Mouse (Mus musculus): Measurements from ENCODE around the gene Tmprss9. TPM values are rescaled to one million over a fixed set of nuclear protein-coding genes. Genes with fewer than 3 reads are reported as not detected.
"Not testable (repeated sequence)": the region's sequence is repeated elsewhere in the genome, so short reads cannot be mapped to it uniquely, and the experiment has no call there.

The Tmprss9 gene
- under 1 TPM in 1 of 2 experiments, not detected in 1; 0.06 TPM for total RNA-seq (2021)
- long read RNA-seq, experiment 1, result 0 reads
- long read RNA-seq, experiment 2, partial matches to known transcripts, result 0 of 1 reads
- long read RNA-seq, experiment 2, other reads (novel, unspliced or antisense), result 1 of 1 reads

DNA sequence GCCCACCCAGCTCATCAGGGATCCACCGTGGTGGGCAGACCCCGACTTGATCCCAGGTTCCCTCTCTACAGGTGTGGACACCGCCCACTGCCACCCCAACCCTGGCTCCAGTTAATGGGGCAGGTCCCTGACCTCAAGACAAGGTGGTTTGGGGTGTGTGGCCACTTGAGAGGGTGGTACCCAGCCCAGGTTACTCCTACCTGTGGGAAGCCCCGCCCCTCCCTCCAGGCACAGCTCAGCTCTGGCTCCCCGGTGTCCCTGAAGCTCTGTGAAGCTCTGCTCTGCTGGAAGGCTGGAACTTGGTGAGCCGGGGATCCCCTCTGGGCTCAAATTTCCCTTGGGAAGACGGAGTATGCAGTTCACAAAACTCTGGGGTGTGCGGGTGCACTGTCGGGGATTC lies at the start of gene Tmprss9:
Gene Tmprss9, plus strand, starts transcription at position 268 of the 400 bp plus-strand sequence.
- DNase-seq, result no peak
- intact Hi-C loops (cut with DNase I; ENCODE audit: low total_unique reads), result no loop called here

DNA sequence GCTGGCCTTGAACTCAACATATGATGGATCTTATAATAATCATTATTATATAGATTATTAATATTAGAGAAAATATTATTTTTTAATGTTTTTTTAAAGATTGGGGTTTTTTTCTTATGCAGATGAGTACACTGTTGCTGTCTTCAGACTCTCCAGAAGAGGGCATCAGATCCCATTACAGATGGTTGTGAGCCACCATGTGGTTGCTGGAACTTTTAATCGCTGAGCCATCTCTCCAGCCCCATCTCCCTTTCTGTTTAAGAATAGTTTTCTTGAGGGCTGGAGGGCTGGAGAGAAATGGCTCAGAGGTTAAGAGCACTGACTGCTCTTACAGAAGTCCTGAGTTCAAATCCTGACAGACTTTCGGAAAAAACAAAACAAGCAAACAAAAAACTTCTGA lies 49.7 kb upstream of the Tmprss9 start:
- intact Hi-C loops (cut with DNase I; ENCODE audit: low total_unique reads), result loop anchor here (2.0 kb wide), 1 partner anchor 55 kb away; no protein-coding TSS in a partner anchor
- DNase-seq, result no peak

DNA sequence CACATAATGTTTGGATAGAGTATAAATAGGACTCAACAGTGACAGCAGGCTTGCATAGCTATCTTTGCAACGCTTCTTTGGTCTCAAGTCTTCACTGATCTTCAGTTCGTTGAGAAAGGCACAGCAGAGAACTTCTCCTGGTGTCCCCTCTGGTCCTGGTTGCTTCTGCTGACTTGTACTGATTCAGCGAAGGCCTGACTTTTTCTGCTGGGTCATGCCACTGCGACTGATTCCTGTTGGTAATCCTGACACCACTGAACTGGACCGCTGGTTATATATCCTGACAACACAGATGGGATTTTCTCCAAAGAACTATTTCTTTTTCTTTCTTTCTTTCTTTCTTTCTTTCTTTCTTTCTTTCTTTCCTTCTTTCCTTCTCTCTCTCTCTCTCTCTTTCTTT lies 49.1 kb upstream of the Tmprss9 start:
- intact Hi-C loops (cut with DNase I; ENCODE audit: low total_unique reads), result loop anchor here (2.0 kb wide), 1 partner anchor 54 kb away; no protein-coding TSS in a partner anchor
- no peak for DNase-seq

DNA sequence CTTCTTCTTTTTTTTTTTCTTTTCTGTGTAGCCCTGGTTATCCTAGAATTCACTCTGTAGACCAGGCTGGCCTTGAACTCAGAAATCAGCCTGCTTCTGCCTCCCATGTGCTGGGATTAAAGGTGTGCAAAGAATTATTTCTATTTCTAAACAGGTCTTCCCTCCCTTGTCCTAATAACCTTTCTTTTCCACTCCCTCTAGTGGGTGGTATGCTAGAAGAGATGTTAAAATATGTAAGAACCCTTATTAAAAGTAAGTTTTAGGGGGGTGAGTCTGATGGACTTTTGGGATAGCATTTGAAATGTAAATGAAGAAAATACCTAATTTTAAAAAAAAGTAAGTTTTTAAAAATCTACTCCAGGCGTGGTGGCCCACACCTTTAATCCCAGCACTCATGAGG lies 48.3 kb upstream of the Tmprss9 start:
- intact Hi-C loops (cut with DNase I; ENCODE audit: low total_unique reads), result loop anchor here (2.0 kb wide), 1 partner anchor 53 kb away; no protein-coding TSS in a partner anchor
- no peak for DNase-seq

DNA sequence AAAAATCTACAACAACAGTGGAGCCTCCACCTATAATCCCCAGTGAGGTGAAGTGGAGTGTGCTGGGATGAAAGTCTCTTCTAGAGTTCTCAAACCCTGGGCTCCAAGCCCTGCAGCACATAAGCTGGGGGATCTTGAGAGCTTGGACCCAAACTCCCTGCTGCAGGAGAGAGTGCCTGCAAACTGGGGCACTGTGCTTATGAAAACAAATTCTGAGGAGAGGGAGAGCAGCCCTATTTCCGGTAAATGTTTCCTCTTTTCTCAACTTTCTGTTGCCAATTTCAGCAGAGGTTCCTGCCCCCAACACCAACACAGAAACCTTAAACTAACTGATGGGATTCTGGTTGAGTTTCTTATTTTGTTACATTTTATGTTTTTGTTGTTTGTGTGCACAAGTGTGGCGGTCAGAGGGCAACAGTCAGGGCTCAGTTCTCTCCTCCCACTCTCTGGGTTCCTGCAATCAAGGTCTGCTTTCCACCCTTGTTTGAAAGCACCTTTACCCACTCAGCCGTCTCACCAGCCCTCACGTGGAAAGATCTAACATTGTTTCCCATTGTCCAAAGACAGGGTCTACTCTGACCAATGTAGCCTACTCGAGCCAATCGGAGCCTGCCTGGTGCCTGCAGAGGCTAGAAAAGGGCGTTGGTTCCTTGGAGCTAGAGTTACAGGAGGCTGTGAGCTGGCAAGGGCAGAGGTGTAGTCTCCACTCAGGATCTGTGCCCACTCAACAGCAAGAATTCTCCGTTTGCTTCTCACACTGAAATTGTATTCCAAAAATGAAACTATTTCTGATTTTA lies 47.6 kb upstream of the Tmprss9 start:
- no peak for DNase-seq
- intact Hi-C loops (cut with DNase I; ENCODE audit: low total_unique reads), result loop anchor here (2.0 kb wide), 1 partner anchor 53 kb away; no protein-coding TSS in a partner anchor

DNA sequence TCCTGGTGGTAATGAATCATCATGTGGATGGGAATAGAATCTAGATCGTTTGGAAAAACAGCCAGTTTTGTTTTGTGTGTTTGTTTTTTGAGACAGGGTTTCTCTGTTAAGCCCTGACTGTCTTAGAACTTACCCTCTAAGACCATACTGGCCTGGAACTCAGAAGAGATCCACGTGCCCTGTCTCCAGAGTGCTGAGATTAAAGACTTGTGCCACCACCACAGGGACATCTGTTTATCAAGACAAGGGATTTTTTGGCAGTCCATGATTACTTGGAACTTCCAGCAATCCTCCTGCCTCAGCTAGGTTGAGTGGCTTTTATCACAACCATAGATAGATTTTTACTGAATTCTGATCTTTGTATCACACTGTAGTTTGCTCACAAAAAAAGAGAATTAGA lies 46.8 kb upstream of the Tmprss9 start:
- intact Hi-C loops (cut with DNase I; ENCODE audit: low total_unique reads), result loop anchor here (5.0 kb wide), 1 partner anchor 37 kb away; no protein-coding TSS in a partner anchor
- DNase-seq, result no peak

DNA sequence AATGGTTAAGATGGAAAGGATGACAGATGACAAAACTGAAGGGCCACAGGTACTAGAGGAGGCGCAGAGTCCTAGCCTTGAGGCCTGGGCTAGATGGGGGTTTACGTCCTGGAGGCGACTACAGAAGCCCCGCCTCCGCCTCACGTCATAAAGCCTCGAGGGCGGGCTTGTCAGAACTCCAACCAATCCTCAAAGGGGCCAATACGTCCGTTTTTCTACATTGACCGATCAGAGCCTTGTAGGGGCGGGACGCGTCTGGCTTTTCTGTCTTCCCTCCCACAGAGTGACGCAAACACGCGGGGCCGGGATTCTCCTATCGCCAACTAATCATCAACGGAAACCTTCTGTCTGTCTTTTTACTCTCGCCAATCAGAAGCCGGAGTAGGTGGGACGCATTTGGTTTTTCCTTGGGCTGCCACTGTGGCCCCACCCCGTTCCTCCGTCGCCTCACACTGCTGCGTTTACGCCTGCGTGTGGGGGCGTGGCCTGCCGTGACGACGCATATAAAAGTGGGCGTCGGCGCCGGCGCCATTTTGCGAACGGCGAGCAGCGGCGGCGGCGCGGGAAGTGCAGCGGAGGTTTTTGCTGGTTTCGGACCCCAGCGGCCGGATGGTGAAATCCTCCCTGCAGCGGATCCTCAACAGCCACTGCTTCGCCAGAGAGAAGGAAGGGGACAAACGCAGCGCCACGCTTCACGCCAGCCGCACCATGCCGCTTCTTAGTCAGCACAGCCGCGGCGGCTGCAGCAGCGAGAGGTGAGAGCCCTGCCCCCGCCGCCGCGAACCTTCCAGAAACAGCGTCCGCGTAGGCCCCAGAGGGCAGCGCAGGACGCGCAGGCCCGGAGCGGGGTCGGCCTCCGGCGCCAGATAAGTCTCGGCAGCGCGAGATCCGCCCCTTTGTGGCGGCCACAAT lies 45.2 kb upstream of the Tmprss9 start, which contains the start of gene Oaz1:
Gene Oaz1, plus strand, starts transcription at position 506 of the 912 bp plus-strand sequence.
- intact Hi-C loops (cut with DNase I; ENCODE audit: low total_unique reads), result loop anchor here (5.0 kb wide), 1 partner anchor 36 kb away; no protein-coding TSS in a partner anchor

DNA sequence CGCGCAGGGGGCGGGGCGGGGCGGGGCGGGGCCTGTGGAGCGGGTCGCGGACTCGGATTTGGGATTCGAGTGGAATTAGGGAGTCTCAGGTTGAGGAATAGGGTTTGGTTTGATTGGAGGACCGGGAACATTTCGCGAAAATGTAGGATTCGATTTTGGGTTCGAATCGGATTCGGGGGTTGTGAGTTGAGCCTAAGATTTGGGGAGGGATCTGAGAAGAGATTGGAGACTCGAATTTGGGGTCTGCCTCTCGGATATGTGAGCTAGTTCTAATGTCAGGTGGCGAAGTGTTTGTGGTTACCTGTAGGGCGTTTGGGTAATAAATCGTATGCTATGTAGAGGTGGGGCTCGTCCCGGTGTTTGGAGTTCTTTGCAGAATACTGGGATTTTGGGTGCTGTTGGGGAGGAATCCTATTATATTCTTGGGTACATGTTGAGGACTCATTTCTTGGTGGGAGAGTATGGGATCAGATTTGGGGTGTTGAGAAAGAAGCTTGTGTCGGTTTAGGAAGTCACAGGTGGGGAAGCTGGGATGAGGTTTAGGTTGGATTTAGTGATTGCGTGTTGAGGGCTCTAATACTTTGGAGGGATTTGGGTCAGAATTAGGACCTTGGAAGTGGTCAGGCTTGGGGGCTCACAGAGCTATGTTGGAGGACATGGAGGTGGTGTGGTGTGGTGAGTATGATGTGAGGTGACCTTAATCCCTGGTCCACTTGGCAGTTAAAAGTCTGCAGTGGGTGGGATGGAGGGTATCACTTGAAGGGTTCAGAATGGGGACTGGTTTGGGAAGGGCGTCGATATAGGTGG lies 44.4 kb upstream of the Tmprss9 start:
- DNase-seq, result no peak
- intact Hi-C loops (cut with DNase I; ENCODE audit: low total_unique reads), result loop anchor here (5.0 kb wide), 1 partner anchor 35 kb away; no protein-coding TSS in a partner anchor

More for the DNA sequence above, 45.2 kb upstream of the Tmprss9 start, which contains the start of gene Oaz1:
- peak; percentile 98 for DNase-seq

DNA sequence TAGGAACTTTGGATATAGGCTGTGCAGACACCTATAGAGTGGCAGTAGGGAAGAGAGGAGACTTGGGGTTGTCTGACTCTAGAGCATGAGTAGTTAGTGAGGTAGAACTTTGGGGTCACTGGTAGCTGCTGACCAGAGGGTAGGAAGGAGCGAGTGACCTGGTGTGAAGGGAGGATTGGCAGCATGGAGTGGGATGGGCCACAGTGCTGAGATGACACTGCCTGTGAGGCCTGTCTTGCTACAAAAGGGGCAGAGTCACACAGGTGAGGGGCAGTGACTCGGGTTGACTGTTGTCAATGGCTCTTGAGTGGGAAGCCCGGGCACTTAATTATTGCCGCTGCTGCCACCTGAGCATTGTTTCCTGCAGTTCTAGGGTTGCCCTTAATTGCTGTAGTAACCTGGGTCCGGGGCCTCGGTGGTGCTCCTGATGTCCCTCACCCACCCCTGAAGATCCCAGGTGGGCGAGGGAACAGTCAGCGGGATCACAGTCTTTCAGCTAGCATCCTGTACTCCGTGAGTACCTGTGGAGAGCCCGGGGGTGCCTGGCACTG lies 43.7 kb upstream of the Tmprss9 start:
- no peak for DNase-seq
- intact Hi-C loops (cut with DNase I; ENCODE audit: low total_unique reads), result loop anchor here (5.0 kb wide), 1 partner anchor 34 kb away; no protein-coding TSS in a partner anchor

DNA sequence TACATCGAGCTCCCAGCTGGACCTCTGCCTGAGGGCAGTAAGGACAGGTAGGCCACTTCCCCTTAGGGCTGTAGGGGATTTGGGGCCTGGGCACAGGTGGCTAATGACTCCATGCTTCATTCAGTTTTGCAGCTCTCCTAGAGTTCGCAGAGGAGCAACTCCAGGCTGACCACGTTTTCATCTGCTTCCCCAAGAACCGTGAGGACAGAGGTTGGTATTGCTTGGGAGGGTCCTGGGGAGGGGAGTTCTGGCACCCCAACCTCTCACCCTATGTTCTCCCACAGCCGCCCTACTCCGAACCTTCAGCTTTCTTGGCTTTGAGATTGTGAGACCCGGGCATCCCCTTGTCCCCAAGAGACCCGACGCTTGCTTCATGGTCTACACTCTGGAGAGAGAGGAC lies 43.1 kb upstream of the Tmprss9 start:
- DNase-seq, result not testable (repeated sequence)
- intact Hi-C loops (cut with DNase I; ENCODE audit: low total_unique reads), result loop anchor here (5.0 kb wide), 1 partner anchor 34 kb away; no protein-coding TSS in a partner anchor

DNA sequence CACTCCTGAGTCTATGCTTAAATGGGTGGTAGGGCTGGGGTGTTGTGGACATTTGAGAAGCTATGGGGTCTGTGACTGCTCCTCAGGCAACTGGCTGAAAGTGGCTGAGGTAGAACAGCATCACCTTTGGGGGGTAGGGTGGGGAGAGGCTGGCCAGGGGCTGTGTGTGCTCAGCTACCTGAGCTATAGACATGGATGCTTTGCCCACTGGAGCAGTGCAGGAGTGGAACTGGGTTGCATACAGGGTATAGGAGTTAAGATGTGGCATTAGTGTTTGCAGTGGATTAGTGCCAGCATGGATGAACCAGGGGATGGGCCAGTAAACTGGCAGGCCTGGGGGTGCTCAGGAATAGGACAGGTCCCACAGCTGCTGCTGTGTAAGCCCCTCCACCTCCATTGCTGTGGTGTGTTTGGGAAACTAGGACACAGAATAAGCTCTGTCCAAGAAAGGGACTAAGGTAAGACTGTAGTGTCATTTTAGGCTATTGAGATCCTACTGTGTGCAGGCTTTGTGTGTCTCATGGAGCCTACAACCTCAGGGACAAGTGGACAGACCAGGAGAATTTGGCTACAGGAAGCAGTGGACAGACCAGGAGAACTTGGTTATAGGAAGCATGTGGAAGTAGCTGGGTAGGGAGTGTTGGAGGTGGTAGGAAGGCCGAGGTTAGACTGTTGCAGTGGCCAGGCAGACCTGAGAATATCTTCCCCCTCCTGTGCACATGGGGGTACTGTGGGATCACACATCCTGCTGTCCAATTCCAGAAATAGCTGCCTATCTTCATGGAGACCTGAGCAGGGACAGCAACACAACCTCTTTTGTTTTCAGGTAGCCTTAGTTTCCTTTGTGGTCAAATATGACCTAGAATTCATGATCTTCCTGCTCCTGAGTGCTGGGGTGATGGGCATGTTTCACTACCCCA lies 42.0 kb upstream of the Tmprss9 start:
- no peak for DNase-seq

DNA sequence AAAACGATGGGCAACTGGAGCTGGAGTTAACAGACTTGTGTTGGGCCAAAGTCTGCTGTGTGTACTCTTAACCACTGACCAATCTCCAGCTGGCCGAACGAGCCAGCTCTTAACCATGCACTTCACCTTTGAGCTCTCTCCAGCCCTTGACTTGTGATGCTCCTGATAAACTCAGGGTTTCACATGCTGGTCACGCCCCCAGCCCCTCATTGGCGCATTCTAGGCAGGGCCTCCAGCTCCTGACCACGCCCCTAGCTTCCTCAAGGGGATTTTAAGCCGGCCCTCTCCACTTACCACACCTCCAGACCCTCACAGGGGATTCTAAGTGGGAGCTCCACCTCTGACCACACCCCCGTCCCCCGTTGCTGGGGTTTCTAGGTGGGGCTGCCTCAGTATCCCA lies 40.5 kb upstream of the Tmprss9 start:
- intact Hi-C loops (cut with DNase I; ENCODE audit: low total_unique reads), result no loop called here
- peak; percentile 70 for DNase-seq

More for the DNA sequence above, 42.0 kb upstream of the Tmprss9 start:
- intact Hi-C loops (cut with DNase I; ENCODE audit: low total_unique reads), result loop anchor here (5.0 kb wide), 1 partner anchor 33 kb away; no protein-coding TSS in a partner anchor

DNA sequence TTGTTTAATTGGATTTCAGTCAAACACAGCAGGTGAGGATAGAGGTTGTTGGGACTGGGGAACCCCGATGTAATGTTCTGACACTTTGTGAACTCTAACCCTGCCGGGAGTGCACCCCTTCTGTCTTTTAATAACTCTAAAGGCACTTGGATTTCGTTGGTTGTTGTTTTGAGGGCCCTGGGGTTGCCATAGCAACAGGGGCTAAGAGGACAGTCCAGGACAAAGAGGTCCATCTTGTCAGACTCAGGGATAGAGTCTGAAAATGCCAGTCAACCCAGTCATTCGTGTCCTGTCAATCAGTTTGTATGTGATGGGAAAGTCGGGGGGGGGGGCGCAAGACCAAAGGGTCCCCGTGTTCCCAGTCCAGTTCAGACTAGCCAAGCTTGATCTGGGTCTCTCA lies 38.8 kb upstream of the Tmprss9 start:
- no peak for DNase-seq
- intact Hi-C loops (cut with DNase I; ENCODE audit: low total_unique reads), result no loop called here

DNA sequence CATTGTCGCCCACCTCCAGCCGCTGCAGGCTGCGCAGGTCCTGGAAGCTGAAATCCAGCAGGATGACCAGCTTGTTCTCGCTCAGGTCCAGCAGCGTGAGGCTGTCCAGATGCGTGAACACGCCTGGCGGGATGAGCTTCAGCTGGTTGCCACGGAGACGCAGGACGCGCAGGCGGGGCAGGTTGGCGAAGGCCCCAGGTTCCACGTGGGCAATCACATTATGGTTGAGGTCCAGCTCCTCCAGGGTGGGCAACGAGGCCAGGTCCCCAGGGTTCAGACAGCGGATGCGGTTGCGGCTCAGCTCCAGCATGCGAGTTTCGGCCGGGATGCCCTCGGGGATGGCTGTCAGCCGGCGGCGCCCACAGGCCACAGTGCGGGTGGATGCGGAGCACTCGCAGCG lies 36.0 kb upstream of the Tmprss9 start:
- intact Hi-C loops (cut with DNase I; ENCODE audit: low total_unique reads), result no loop called here
- DNase-seq, result no peak

DNA sequence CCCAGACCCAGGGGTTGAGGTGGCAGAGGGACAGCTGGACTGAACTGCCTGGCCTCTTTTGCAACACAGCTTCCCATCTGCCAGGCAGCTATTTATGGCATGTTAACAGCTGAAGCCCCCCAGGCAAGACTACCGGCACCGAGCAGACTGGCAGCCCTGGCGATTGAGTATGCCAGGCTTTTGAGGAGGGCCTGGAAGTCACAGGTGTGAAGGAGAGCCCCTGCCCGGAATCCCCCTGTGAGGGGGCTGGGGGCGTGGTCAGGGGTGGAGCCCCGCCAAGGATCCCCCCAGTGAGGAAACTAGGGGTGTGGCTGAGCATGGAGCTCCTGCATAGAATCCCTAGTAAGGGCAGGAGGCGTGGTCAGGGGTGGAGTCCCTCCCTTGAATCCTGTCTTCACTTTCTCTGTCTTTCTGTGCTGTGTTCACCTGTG lies 34.7 kb upstream of the Tmprss9 start:
- peak; percentile 57 for DNase-seq

DNA sequence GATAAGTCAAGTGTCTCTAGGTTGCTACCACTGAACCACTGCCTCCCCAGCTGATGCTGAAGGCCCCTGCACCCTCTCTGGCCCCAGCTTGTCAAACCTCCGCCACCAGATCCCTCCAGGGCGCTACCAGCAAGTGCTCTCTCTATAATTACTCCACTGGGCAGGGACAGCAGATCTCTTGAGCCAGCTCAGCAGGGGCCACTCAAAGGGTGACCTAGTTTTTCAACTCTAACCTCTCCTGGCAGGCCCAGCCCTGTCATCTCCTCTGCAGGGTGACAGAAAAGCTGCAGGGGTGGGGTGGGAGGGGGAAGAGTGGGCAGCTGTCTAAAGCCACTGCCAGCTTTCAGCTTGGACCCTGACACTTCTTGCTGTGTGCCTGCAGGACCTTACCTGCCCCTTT lies 33.8 kb upstream of the Tmprss9 start:
- intact Hi-C loops (cut with DNase I; ENCODE audit: low total_unique reads), result no loop called here

More for the DNA sequence above, 34.7 kb upstream of the Tmprss9 start:
- intact Hi-C loops (cut with DNase I; ENCODE audit: low total_unique reads), result no loop called here

DNA sequence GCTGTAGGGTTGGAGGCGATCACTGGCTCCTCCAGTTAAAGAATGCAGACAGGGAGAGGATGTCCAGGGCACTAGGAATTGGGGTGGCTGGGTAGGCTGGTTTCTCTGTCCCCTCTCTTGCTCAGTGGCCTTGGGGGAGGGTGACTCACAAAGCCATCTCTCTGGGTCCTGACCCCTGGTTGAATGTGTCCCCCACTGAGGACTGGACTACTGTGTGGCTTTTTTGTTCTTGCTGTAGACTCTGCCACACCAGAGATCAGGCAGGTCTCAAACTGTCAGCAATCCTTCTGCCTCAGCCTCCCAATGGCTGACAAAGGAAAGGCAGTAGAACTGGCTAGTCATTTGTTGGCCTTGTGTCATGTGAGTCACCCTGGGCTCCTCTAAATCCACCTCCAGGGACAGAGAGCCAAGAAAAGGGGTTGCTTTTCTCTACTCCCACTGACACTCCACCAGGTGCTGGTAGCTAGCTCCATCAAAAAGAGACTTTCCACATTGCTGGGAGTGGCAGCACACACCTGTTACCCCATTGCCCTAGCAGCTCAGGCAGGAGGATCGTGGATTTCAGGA lies 33.2 kb upstream of the Tmprss9 start:
- no peak for DNase-seq
- intact Hi-C loops (cut with DNase I; ENCODE audit: low total_unique reads), result no loop called here

More for the DNA sequence above, 33.8 kb upstream of the Tmprss9 start:
- DNase-seq, result peak; percentile 62
